Comparison of ENCODE assay signal across 8 mouse cellular contexts in the genomic region with DNA sequence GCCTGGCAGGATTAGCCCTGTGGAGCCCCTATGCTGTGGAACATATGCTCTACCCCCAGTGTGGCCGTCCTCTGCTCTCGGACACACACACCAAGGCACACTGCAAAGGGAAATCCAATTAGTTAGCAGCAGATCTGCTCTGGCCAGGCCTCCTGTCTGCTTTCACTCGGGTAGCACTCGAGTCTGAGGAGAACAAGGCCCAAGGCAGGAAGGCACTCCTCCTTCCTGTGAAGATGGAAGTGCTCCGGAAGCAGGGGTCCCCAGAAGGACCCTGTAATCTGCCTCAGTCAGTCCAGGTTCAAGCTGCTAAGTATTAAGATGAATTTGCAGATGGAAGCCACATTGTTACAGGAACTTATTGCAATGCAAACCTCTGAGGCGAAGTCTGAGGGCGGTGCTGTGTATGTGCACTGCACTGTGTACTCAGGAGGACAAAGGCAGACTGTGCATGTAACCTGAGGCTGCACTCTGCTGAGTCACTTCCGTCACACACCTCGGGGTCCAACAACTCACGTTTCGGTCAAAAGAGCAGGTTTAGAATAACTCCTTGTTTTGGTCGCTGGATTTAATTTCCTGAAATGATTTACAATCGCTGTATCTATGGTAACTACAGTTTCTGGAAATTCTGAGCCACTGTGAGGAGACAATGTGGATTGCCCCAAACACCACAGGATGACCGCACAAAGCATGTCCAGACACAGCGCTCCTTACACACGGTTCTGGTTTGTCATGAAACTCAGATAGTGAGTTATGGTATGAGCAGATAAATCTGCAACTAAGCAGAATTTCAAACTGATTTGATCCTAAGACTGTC. TPM values are rescaled to one million over a fixed set of nuclear protein-coding genes. Genes with fewer than 3 reads are reported as not detected.
A peak's percentile ranks its signal among the peaks of the same experiment; 100 is the strongest.
DNase-seq lines count a peak whose midpoint lies in the region; ATAC-seq and TF ChIP-seq lines count a peak whose summit lies in the region.

No protein-coding gene starts in this region.

- 49% methylated on average over 16 of the region's 16 CpGs for WGBS in heart, embryonic 14.5 days
- WGBS in embryonic facial prominence, embryonic 10.5 days: 29% methylated on average over 16 of the region's 16 CpGs
- 22% methylated on average over 16 of the region's 16 CpGs for WGBS in intestine, postnatal 0 days
- WGBS in lung, postnatal 0 days: 17% methylated on average over 16 of the region's 16 CpGs

- H3K4me2 ChIP-seq in heart, embryonic 14.5 days (ENCODE audit: low read length): no peak overlapping the region
- peak overlapping the region; percentile 49 for H3K4me2 ChIP-seq in intestine, postnatal 0 days (replicated peaks; ENCODE audit: low read depth)
- no peak overlapping the region for H3K4me2 ChIP-seq in lung, postnatal 0 days (replicated peaks; ENCODE audit: low read depth, low read length)

- no peak for DNase-seq in heart, postnatal 36 days
- peak; percentile 84 for DNase-seq in embryonic facial prominence, embryonic 10.5 days (ENCODE audit: low spot score)
- DNase-seq in lung, postnatal 0 days (ENCODE audit: low spot score): peak; percentile 72
- peak; percentile 70 for DNase-seq in thymus, postnatal 0 days (ENCODE audit: low spot score)
- no peak for DNase-seq in gastrocnemius, postnatal 10 days
- no peak for DNase-seq in cerebellum, adult 18-20 months

- peak; percentile 14; the same call in 1 of the 2 replicates for ATAC-seq in heart, embryonic 14.5 days (ENCODE audit: insufficient number of reproducible peaks, insufficient read depth, low FRiP score, low read depth)
- ATAC-seq in intestine, postnatal 0 days: peak; percentile 71
- ATAC-seq in lung, postnatal 0 days: peak; percentile 68

- TF ChIP-seq CTCF in intestine, postnatal 0 days (IDR thresholded peaks at IDR 0.05; ENCODE audit: low read depth): 0 out of 2 replicates have a peak, but pooled peaks have one; percentile 6
- no peak for TF ChIP-seq CTCF in lung, postnatal 0 days (IDR thresholded peaks at IDR 0.05)

- H3K27me3 ChIP-seq in heart, embryonic 14.5 days (ENCODE audit: control insufficient read depth, insufficient read depth, low read length): no peaks in the 10 kb centered on the region
- no peaks in the 10 kb centered on the region for H3K27me3 ChIP-seq in embryonic facial prominence, embryonic 10.5 days (replicated peaks; ENCODE audit: low read depth, poor library complexity, severe bottlenecking)
- H3K27me3 ChIP-seq in intestine, postnatal 0 days (replicated peaks; ENCODE audit: control insufficient read depth, insufficient read depth, low read length): no peaks in the 10 kb centered on the region
- no peaks in the 10 kb centered on the region for H3K27me3 ChIP-seq in lung, postnatal 0 days (replicated peaks; ENCODE audit: insufficient read depth, low read length)

- H3K9me3 ChIP-seq in heart, embryonic 14.5 days (ENCODE audit: control insufficient read depth, low read length): no peaks in the 10 kb centered on the region
- H3K9me3 ChIP-seq in embryonic facial prominence, embryonic 10.5 days: no peaks in the 10 kb centered on the region
- no peaks in the 10 kb centered on the region for H3K9me3 ChIP-seq in intestine, postnatal 0 days (ENCODE audit: control insufficient read depth)
- H3K9me3 ChIP-seq in lung, postnatal 0 days (ENCODE audit: low read length): no peaks in the 10 kb centered on the region

- H3K36me3 ChIP-seq in heart, embryonic 14.5 days (ENCODE audit: control insufficient read depth, insufficient read depth, low read length): no peaks in the 10 kb centered on the region
- H3K36me3 ChIP-seq in embryonic facial prominence, embryonic 10.5 days (replicated peaks): no peaks in the 10 kb centered on the region
- no peaks in the 10 kb centered on the region for H3K36me3 ChIP-seq in intestine, postnatal 0 days (ENCODE audit: control insufficient read depth, insufficient read depth)
- H3K36me3 ChIP-seq in lung, postnatal 0 days (ENCODE audit: insufficient read depth, low read length): no peaks in the 10 kb centered on the region

- peak overlapping the region; percentile 25; the same call in 1 of the 2 replicates for H3K9ac ChIP-seq in heart, embryonic 14.5 days (ENCODE audit: low read length)
- H3K9ac ChIP-seq in intestine, postnatal 0 days (ENCODE audit: low read depth, low read length): no peak overlapping the region
- H3K9ac ChIP-seq in lung, postnatal 0 days (replicated peaks; ENCODE audit: low read depth): 0 out of 2 replicates have a peak overlapping the region, but pooled peaks have one; percentile 8

- peaks cover 28 to 47% of the 10 kb centered on the region in 2 experiments for H3K4me1 ChIP-seq in heart, embryonic 14.5 days (ENCODE audit: control insufficient read depth in 2 of 2, insufficient read depth in 2 of 2, low read length in 2 of 2)
- H3K4me1 ChIP-seq in embryonic facial prominence, embryonic 10.5 days: peaks cover 52% of the 10 kb centered on the region
- peaks cover 14% of the 10 kb centered on the region for H3K4me1 ChIP-seq in intestine, postnatal 0 days (replicated peaks; ENCODE audit: control insufficient read depth, insufficient read depth, low read length)
- H3K4me1 ChIP-seq in lung, postnatal 0 days (ENCODE audit: insufficient read depth, low read depth, low read length): peaks cover 31% of the 10 kb centered on the region

- no peak overlapping the region for H3K4me3 ChIP-seq in heart, embryonic 14.5 days (ENCODE audit: control insufficient read depth in 1 of 2, insufficient read depth in 1 of 2, low read depth in 1 of 2, low read length in 2 of 2)
- H3K4me3 ChIP-seq in embryonic facial prominence, embryonic 10.5 days: peak overlapping the region; percentile 34
- H3K4me3 ChIP-seq in intestine, postnatal 0 days (ENCODE audit: low read depth, low read length): no peak overlapping the region
- H3K4me3 ChIP-seq in lung, postnatal 0 days (ENCODE audit: low read depth, low read length): no peak overlapping the region

- TF ChIP-seq EP300 in lung, postnatal 0 days (IDR thresholded peaks at IDR 0.05): no peak

- intact Hi-C loops in heart, postnatal 36 days (cut with DNase I): no loop called here

- peak overlapping the region; percentile 61 to 81 for H3K27ac ChIP-seq in heart, embryonic 14.5 days (replicated peaks in 1 of 2; ENCODE audit: control insufficient read depth in 1 of 2, insufficient read depth in 1 of 2, low read depth in 2 of 2, low read length in 2 of 2)
- peak overlapping the region; percentile 92 for H3K27ac ChIP-seq in embryonic facial prominence, embryonic 10.5 days (replicated peaks)
- H3K27ac ChIP-seq in intestine, postnatal 0 days (ENCODE audit: low read depth, low read length): peak overlapping the region; percentile 86
- H3K27ac ChIP-seq in lung, postnatal 0 days (ENCODE audit: low read length): peak overlapping the region; percentile 81

RNA-seq across cellular contexts. Expression of a gene that starts 20.5 kb away (rescaled TPM):
- 15.4 and 16.6 TPM in 2 replicates for polyA plus RNA-seq in heart, embryonic 14.5 days (2014; fragmentation: Nextera tagmentation; extraction: Ambion mirVana)
- 100 to 1,000 TPM; 135 to 140 TPM for total RNA-seq in heart, postnatal 36 days (2021)
- polyA plus RNA-seq in embryonic facial prominence, embryonic 10.5 days (2016; fragmentation: Nextera tagmentation; extraction: Ambion mirVana): 15.5 and 15.7 TPM in 2 replicates
- polyA plus RNA-seq in intestine, postnatal 0 days (2015; fragmentation: Nextera tagmentation; extraction: Ambion mirVana): 27.4 and 29.5 TPM in 2 replicates
- 17.6 and 20.3 TPM in 2 replicates for polyA plus RNA-seq in lung, postnatal 0 days (2015; fragmentation: Nextera tagmentation; extraction: Ambion mirVana)
- 16.7 and 20.8 TPM in 2 replicates for polyA plus RNA-seq in thymus, postnatal 0 days (2015; fragmentation: Nextera tagmentation; extraction: Ambion mirVana)
- 10 to 100 TPM; 76.7 to 78.6 TPM for total RNA-seq in gastrocnemius, postnatal 10 days (2021)

RNA-seq across cellular contexts. Expression of a gene that starts 38.0 kb away (rescaled TPM):
- polyA plus RNA-seq in heart, embryonic 14.5 days (2014; fragmentation: Nextera tagmentation; extraction: Ambion mirVana): 213 and 228 TPM in 2 replicates
- total RNA-seq in heart, postnatal 36 days (2021): 10 to 100 TPM; 56.8 to 57.4 TPM
- polyA plus RNA-seq in embryonic facial prominence, embryonic 10.5 days (2016; fragmentation: Nextera tagmentation; extraction: Ambion mirVana): 412 and 414 TPM in 2 replicates
- polyA plus RNA-seq in intestine, postnatal 0 days (2015; fragmentation: Nextera tagmentation; extraction: Ambion mirVana): 156 and 160 TPM in 2 replicates
- polyA plus RNA-seq in lung, postnatal 0 days (2015; fragmentation: Nextera tagmentation; extraction: Ambion mirVana): 172 and 185 TPM in 2 replicates
- polyA plus RNA-seq in thymus, postnatal 0 days (2015; fragmentation: Nextera tagmentation; extraction: Ambion mirVana): 383 and 386 TPM in 2 replicates
- total RNA-seq in gastrocnemius, postnatal 10 days (2021): 10 to 100 TPM; 93.1 to 94.1 TPM

RNA-seq across cellular contexts. Expression of a gene that starts 56.3 kb away (rescaled TPM):
- polyA plus RNA-seq in heart, embryonic 14.5 days (2014; fragmentation: Nextera tagmentation; extraction: Ambion mirVana): 3.2 and 3.3 TPM in 2 replicates
- total RNA-seq in heart, postnatal 36 days (2021): 10 to 100 TPM; 17.1 to 17.9 TPM
- polyA plus RNA-seq in embryonic facial prominence, embryonic 10.5 days (2016; fragmentation: Nextera tagmentation; extraction: Ambion mirVana): 9.5 and 10.3 TPM in 2 replicates
- 1.4 and 1.6 TPM in 2 replicates for polyA plus RNA-seq in intestine, postnatal 0 days (2015; fragmentation: Nextera tagmentation; extraction: Ambion mirVana)
- polyA plus RNA-seq in lung, postnatal 0 days (2015; fragmentation: Nextera tagmentation; extraction: Ambion mirVana): 1.5 and 1.6 TPM in 2 replicates
- polyA plus RNA-seq in thymus, postnatal 0 days (2015; fragmentation: Nextera tagmentation; extraction: Ambion mirVana): 1.1 and 1.6 TPM in 2 replicates
- total RNA-seq in gastrocnemius, postnatal 10 days (2021): 10 to 100 TPM; 15.0 to 20.4 TPM

Comparison
In these comparisons a context has a peak if more than half of its experiments do, and no peak if none do; other contexts are left out.
1. ATAC-seq: peak in every context shown above with its lines; median percentile 71 in intestine, postnatal 0 days; 68 in lung, postnatal 0 days; 14 in heart, embryonic 14.5 days.
2. DNase-seq: peak in embryonic facial prominence, embryonic 10.5 days (single experiment), lung, postnatal 0 days (single experiment) and thymus, postnatal 0 days (single experiment); none in heart, postnatal 36 days (0 of 2), gastrocnemius, postnatal 10 days (single experiment) and cerebellum, adult 18-20 months (0 of 2).
3. Peak in every context shown above with its lines, with median percentiles within 50 percentile points of each other: H3K27ac ChIP-seq.